26 mouse cellular contexts compared by ENCODE assay signal in the genomic region with DNA sequence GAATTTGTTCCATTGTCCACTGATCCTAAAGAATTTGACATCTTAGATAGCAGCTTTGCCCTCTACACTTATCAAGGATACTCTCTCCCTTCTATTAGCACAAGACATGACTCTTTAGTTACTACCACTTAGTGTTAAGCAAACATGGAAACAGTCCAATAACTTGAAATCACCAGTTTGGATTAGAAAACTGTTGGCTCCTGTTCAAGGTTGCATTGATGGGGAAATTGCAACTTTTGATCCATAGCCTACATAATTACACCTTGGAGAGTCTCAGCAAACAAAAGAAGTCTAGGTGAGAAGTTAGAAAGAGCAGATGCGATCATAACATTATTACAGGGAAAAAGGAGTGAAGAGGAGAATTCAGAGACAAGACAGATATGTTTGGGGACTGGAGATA.
"Had no signal": no experiment of that assay in that cellular context is flagged by ENCODE, and none has a peak within 500 bp of the region (broad histone marks: within the 10 kb centered on the region; RNA-seq: fewer than 3 reads in every experiment).

No protein-coding gene starts in this region.

- H3K4me3 ChIP-seq: heart, embryonic 10.5 days; heart, embryonic 12.5 days; hindbrain, embryonic 10.5 days; hindbrain, embryonic 12.5 days; intestine, embryonic 15.5 days; limb, embryonic 13.5 days; limb, embryonic 15.5 days; liver, embryonic 13.5 days; liver, embryonic 15.5 days had no signal

- H3K4me2 ChIP-seq: heart, embryonic 12.5 days; hindbrain, embryonic 12.5 days; hindbrain, embryonic 14.5 days; intestine, embryonic 15.5 days; limb, embryonic 13.5 days; limb, embryonic 15.5 days; liver, embryonic 13.5 days; liver, embryonic 15.5 days had no signal

- H3K27ac ChIP-seq: heart, embryonic 10.5 days; hindbrain, embryonic 10.5 days; hindbrain, embryonic 12.5 days; hindbrain, embryonic 14.5 days; intestine, embryonic 15.5 days; limb, embryonic 13.5 days; limb, embryonic 15.5 days; liver, embryonic 13.5 days; liver, embryonic 15.5 days had no signal

- H3K9me3 ChIP-seq: heart, embryonic 10.5 days; heart, embryonic 12.5 days; hindbrain, embryonic 10.5 days; hindbrain, embryonic 12.5 days; intestine, embryonic 15.5 days; limb, embryonic 13.5 days; limb, embryonic 15.5 days; liver, embryonic 13.5 days; liver, embryonic 15.5 days had no signal

- DNase-seq: gastrocnemius, postnatal 14 days; gastrocnemius, postnatal 36 days; heart, adult 18-20 months; heart, postnatal 10 days; heart, postnatal 4 days; kidney, adult 18-20 months; kidney, adult 8-10 months; kidney, postnatal 10 days; kidney, postnatal 25 days; kidney, postnatal 4 days; layer of hippocampus, adult 9-11 months; layer of hippocampus, postnatal 36 days; left cerebral cortex, postnatal 4 days; liver, embryonic 13.5 days had no signal

- H3K4me1 ChIP-seq: heart, embryonic 10.5 days; heart, embryonic 12.5 days; hindbrain, embryonic 10.5 days; hindbrain, embryonic 12.5 days; intestine, embryonic 15.5 days; limb, embryonic 13.5 days; limb, embryonic 15.5 days; liver, embryonic 13.5 days; liver, embryonic 15.5 days had no signal

- H3K36me3 ChIP-seq: heart, embryonic 10.5 days; heart, embryonic 12.5 days; hindbrain, embryonic 10.5 days; hindbrain, embryonic 12.5 days; intestine, embryonic 15.5 days; limb, embryonic 13.5 days; limb, embryonic 15.5 days; liver, embryonic 13.5 days; liver, embryonic 15.5 days had no signal

- H3K27me3 ChIP-seq: heart, embryonic 12.5 days; hindbrain, embryonic 12.5 days; intestine, embryonic 15.5 days; limb, embryonic 13.5 days; limb, embryonic 15.5 days; liver, embryonic 13.5 days; liver, embryonic 15.5 days had no signal

- ATAC-seq: hindbrain, embryonic 16.5 days; inflammation-experienced regulatory T-cells, adult 6 months; intestine, embryonic 15.5 days; intestine, postnatal 0 days had no signal

- H3K9ac ChIP-seq: heart, embryonic 12.5 days; hindbrain, embryonic 12.5 days; hindbrain, embryonic 14.5 days; intestine, embryonic 15.5 days; limb, embryonic 13.5 days; limb, embryonic 15.5 days; liver, embryonic 13.5 days; liver, embryonic 15.5 days had no signal
